Mouse (Mus musculus): ENCODE results near the gene Fam196b. TPM values are rescaled to one million over a fixed set of nuclear protein-coding genes. Genes with fewer than 3 reads are reported as not detected.

Gene Fam196b
- total RNA-seq, 4 experiments from 2014 or later: not detected

DNA sequence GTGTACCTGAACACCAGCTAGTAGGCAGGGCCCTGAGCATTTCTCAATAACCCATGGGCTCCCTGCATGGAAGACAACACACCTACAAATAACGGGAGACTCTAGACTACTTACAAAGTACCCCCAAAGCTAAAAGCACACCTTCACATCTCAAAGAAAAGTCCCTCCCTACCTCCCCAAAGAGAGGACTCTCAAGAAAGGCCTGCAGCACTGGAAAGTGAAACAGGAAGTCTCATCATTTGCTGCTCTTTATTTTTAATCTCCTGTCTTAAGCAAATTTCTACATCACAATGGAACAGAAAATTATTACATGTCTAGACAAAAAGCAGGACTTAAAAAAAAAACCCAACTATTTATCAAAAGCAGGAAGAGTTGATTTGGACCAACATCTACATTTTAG lies 90.7 kb downstream of the Fam196b start:
- no peak for DNase-seq (ENCODE audit: low spot score)

DNA sequence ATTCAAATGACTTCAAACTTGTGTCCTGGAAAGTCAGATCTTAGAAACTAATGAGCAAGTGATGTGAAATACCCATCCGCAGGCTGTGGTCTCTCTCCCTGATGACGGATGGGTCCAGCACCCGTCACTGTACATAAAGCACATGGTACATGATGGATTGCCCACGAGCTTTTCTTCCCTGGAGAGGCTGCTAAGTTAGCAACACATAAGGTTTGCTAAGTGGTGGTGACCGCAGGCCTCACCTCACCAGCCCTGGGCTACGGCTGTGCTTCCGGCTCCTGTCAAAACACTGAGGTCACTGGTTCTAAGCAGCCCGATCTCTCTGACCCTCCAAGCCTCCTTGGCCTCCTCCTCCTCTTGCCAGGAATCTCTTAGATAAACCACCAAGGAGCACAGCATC lies 91.7 kb downstream of the Fam196b start:
- no peak for DNase-seq (ENCODE audit: low spot score)

- DNase-seq (ENCODE audit: low spot score): no peak
These were observed 92.2 kb downstream of the Fam196b start for GRCm38 (mm10) chr11:34406850-34407249.

DNA sequence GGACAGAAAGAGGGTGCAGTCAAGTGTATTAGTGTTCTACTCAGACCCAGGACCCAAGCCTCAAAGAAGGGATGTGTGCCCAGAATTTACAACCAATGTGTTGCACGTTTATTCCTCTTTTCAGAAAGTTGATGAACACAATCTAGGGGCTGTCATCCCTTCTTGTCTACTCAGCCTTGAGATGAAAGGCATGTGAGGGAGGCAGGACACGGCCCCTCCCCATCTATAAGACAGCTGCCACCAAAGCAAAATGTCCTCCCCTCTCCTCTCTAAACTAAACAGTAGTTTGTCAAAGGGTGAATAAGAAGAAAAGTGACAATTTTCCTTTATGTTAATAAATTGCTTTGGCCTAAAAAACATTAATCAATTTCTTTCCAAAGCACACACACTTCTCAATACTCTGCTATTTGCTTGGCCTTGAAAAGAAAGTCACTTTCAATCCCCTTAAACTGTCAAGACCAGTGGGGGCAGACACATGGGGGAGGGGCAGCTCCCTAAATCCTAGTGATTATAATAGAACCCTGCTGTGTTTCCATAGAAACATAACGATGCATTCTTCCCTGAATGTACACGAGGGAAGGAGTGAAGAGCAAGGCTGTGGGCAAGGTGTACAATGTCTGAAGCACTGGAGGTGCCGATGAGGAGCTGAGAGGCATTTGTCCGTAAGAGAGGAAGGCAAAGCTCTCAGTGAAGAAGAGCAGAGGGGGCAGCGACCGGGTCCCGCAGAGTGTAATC lies 101.4 kb downstream of the Fam196b start:
- no peak for DNase-seq (ENCODE audit: low spot score)

- DNase-seq (ENCODE audit: low spot score): no peak
These were observed 102.0 kb downstream of the Fam196b start for GRCm38 (mm10) chr11:34416619-34416979.

GRCm38 (mm10) chr11:34421061-34421460 lies 106.4 kb downstream of the Fam196b start:
- DNase-seq (ENCODE audit: low spot score): no peak

DNA sequence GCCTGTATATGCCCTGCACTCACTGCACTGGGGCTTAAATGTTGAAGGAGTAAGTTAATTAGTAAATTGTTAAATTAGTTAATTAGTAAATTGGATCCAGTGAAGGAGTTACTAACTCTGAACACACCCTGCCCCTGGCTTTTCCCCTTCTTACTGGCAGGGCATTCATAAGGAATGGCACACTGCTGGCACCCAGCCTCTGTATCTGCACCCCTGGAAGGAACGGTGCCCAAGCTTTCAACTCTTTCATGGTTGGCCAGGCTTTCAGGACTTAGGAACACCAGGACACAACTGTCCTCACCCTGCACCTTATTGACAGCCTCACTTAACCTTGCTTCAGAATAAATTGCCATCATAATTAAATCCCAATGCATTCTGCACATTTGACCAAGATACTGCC lies 109.9 kb downstream of the Fam196b start:
- DNase-seq (ENCODE audit: low spot score): no peak

DNA sequence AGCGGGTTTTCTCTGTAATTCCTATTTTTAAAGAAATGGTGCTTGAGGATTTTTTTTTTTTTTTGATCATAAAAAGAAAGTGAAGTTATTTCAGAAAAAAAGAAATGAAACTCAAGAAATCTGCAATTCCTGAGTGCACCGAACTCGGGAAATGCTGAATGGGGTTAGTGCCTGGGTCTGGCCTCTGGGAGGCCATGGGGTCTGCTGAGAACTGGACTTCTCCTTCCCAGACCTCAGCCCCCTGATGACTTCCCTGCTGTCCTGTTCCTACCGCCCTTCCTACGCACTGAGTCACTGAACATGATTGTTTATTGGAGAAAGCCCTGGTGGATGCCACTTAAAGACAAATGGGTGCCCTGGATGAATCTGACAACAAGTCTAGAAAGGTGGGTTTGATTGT lies 112.6 kb downstream of the Fam196b start:
- no peak for DNase-seq (ENCODE audit: low spot score)

DNA sequence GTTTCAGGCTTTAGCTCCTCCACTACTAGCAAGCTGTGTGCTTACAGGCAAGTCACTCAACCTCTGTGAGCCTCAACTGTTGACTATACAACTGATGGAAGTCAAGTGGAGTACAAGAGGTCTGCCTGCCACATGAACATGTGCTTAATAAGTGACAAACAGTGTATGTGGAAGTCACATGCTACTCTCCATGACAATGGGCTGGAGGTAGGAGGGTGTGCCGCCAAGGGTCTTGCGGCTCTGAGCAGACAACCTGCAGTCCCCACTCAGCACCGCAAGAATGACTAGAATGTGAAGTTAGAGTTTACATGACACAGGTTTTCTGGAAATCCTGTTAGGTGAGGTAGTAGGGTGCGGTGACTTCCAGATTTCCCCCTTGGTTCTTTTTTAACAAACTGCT lies 116.3 kb downstream of the Fam196b start:
- no peak for DNase-seq (ENCODE audit: low spot score)

GRCm38 (mm10) chr11:34431371-34431770 lies 116.7 kb downstream of the Fam196b start:
- DNase-seq (ENCODE audit: low spot score): no peak

- no peak for DNase-seq (ENCODE audit: low spot score)
These were observed 117.4 kb downstream of the Fam196b start for GRCm38 (mm10) chr11:34431978-34432377.

- DNase-seq (ENCODE audit: low spot score): no peak
These were observed 122.8 kb downstream of the Fam196b start for GRCm38 (mm10) chr11:34437446-34437845.

GRCm38 (mm10) chr11:34438429-34438828 lies 123.8 kb downstream of the Fam196b start:
- no peak for DNase-seq (ENCODE audit: low spot score)

GRCm38 (mm10) chr11:34447891-34448290 lies 133.3 kb downstream of the Fam196b start:
- peak; percentile 4 for DNase-seq (ENCODE audit: low spot score)

DNA sequence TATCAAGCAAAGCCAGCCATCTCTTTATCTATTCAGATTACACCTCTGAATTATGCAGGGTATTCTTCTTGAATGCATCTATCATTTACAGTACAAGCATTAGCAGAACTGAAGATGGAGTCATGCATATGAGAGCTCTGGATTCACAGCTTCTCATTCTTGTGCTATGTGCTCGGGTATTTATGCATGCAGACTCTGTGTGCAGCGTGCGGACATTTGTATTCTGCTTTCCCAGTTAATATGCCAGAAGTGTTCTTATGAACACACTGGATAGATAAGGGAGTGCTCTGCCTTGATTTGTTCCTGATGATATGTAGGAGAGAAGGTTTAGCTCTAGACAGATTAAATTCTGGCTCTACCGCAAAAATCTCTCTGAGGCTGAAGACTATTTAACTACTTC lies 135.3 kb downstream of the Fam196b start:
- DNase-seq (ENCODE audit: low spot score): no peak

GRCm38 (mm10) chr11:34467056-34467455 lies 152.4 kb downstream of the Fam196b start:
- DNase-seq (ENCODE audit: low spot score): no peak

- DNase-seq (ENCODE audit: low spot score): no peak
These were observed 153.9 kb downstream of the Fam196b start for GRCm38 (mm10) chr11:34468571-34468970.

DNA sequence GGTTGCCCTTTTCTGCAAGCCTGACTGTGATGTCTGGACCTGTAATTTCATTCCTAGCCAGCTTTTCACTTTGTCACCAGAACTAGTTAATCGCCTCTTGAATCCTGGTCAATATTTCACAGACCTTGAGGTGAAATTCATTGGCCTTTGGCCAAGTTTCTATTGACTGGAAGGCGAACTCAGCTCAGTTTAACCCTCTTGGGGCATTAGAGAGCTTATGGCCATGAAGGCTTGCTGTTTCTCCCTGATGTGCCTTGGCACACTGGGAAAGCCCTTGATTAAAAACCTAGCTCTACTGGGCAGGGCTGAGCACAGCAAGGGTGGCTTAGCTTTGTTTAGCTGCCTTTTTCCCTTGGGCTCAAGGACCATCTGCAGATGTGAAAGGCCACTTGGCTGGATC lies 155.2 kb downstream of the Fam196b start:
- no peak for DNase-seq (ENCODE audit: low spot score)

Other genes with a start within 250 kb of the Fam196b start
- not detected for gene 4930469K13Rik, start 216.3 kb upstream of the Fam196b start, total RNA-seq (2022)
- gene Foxi1, start 106.7 kb upstream of the Fam196b start, total RNA-seq (2022): not detected

Data from heart, adult 8-10 months (tissue).